Mouse (Mus musculus): ENCODE data around the gene Abca1. TPM values are rescaled to one million over a fixed set of nuclear protein-coding genes. Genes with fewer than 3 reads are reported as not detected.

Abca1 gene
- polyA plus RNA-seq, 1 experiment from 2014 or later = 4.4 TPM

DNA sequence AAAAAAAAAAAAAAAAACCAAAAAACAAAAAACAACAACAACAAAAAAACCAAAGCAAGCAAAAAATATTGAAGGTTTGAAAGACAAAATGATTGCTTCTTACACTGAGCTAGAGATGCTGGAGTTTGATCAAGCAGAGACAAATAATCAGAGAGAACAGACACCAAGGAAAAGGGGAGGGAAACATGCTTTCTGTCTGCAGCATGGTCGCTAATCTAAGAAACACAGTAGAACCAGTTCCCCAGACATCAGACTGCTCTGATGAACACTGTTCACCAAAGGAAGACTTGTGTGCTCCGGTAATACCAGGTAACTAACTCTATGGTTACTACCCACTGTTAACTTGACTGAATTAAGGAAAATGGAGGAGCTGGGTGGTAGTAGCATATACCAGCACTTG, 22.6 kb downstream of the Abca1 start:
- 88% methylated on average over 2 of the region's 2 CpGs for WGBS
- no peak for ATAC-seq (replicated peaks; ENCODE audit: low FRiP score, low TSS enrichment, low read depth)
- no peak for DNase-seq (ENCODE audit: low spot score)

DNA sequence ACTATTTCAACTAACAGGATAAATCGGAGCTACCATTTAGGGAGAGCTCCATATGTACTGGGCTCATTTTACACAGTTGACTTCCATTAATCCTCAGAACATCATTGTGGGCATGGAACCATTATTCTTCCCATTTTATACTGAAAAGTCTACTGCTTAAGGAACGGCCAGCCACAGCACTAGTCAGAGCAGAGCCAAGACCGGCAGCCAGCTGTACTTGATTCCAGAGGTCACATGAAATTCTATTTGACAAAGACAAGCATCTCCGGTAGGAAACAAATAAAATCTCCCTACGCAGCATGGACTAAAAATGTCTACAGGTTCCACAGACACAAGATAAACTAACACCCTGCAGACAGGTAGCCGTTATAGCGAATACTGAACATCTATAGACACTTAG, 24.9 kb downstream of the Abca1 start:
- ATAC-seq (replicated peaks; ENCODE audit: low FRiP score, low TSS enrichment, low read depth) (no peak), DNase-seq (ENCODE audit: low spot score) (no peak)
- H3K36me3 ChIP-seq (ENCODE audit: control insufficient read depth, insufficient read depth, low read length) = no peaks in the 10 kb centered on the region
- no peak overlapping the region for H3K4me3 ChIP-seq (ENCODE audit: low read depth, low read length)
- H3K9me3 ChIP-seq (ENCODE audit: control insufficient read depth, low read length) = no peaks in the 10 kb centered on the region
- H3K27me3 ChIP-seq (replicated peaks; ENCODE audit: control insufficient read depth, insufficient read depth, low read length) = no peaks in the 10 kb centered on the region
- no peak overlapping the region for H3K9ac ChIP-seq (ENCODE audit: low read length)
- H3K4me2 ChIP-seq (ENCODE audit: low read length) = no peak overlapping the region
- no peak overlapping the region for H3K27ac ChIP-seq (ENCODE audit: low read depth)
- H3K4me1 ChIP-seq (replicated peaks; ENCODE audit: control insufficient read depth, insufficient read depth, low read length) = peaks cover 5% of the 10 kb centered on the region
- 50% methylated on average over 7 of the region's 7 CpGs for WGBS

More for the DNA sequence above, 22.6 kb downstream of the Abca1 start:
- Histone ChIP-seq H3K27ac (ENCODE audit: low read depth) (no peak overlapping the region), H3K36me3 (ENCODE audit: control insufficient read depth, insufficient read depth, low read length) (no peaks in the 10 kb centered on the region), H3K4me2 (ENCODE audit: low read length) (no peak overlapping the region), H3K9ac (ENCODE audit: low read length) (no peak overlapping the region), H3K9me3 (ENCODE audit: control insufficient read depth, low read length) (no peaks in the 10 kb centered on the region), H3K4me1 (replicated peaks; ENCODE audit: control insufficient read depth, insufficient read depth, low read length) (peaks cover 5% of the 10 kb centered on the region), H3K27me3 (replicated peaks; ENCODE audit: control insufficient read depth, insufficient read depth, low read length) (no peaks in the 10 kb centered on the region), H3K4me3 (ENCODE audit: low read depth, low read length) (no peak overlapping the region)

GRCm38 (mm10) chr4:53133995-53134394, 25.7 kb downstream of the Abca1 start:
- WGBS = 51% methylated on average over 4 of the region's 4 CpGs
- H3K4me3 ChIP-seq (ENCODE audit: low read depth, low read length) = no peak overlapping the region
- H3K9me3 ChIP-seq (ENCODE audit: control insufficient read depth, low read length) = no peaks in the 10 kb centered on the region
- no peaks in the 10 kb centered on the region for H3K27me3 ChIP-seq (replicated peaks; ENCODE audit: control insufficient read depth, insufficient read depth, low read length)
- H3K9ac ChIP-seq (ENCODE audit: low read length) = no peak overlapping the region
- no peak overlapping the region for H3K27ac ChIP-seq (ENCODE audit: low read depth)
- DNase-seq (ENCODE audit: low spot score) (no peak), ATAC-seq (replicated peaks; ENCODE audit: low FRiP score, low TSS enrichment, low read depth) (no peak)
- no peaks in the 10 kb centered on the region for H3K36me3 ChIP-seq (ENCODE audit: control insufficient read depth, insufficient read depth, low read length)
- H3K4me1 ChIP-seq (replicated peaks; ENCODE audit: control insufficient read depth, insufficient read depth, low read length) = peaks cover 5% of the 10 kb centered on the region
- no peak overlapping the region for H3K4me2 ChIP-seq (ENCODE audit: low read length)

- H3K4me1 ChIP-seq (replicated peaks; ENCODE audit: control insufficient read depth, insufficient read depth, low read length) = peaks cover 5% of the 10 kb centered on the region
- H3K4me2 ChIP-seq (ENCODE audit: low read length) = no peak overlapping the region
- 86% methylated on average over 5 of the region's 5 CpGs for WGBS
- no peak overlapping the region for H3K27ac ChIP-seq (ENCODE audit: low read depth)
- no peak for ATAC-seq (replicated peaks; ENCODE audit: low FRiP score, low TSS enrichment, low read depth)
- no peaks in the 10 kb centered on the region for H3K27me3 ChIP-seq (replicated peaks; ENCODE audit: control insufficient read depth, insufficient read depth, low read length)
- DNase-seq (ENCODE audit: low spot score) = no peak
- H3K9ac ChIP-seq (ENCODE audit: low read length) = no peak overlapping the region
- no peaks in the 10 kb centered on the region for H3K9me3 ChIP-seq (ENCODE audit: control insufficient read depth, low read length)
- H3K4me3 ChIP-seq (ENCODE audit: low read depth, low read length) = no peak overlapping the region
- H3K36me3 ChIP-seq (ENCODE audit: control insufficient read depth, insufficient read depth, low read length) = peaks cover 4% of the 10 kb centered on the region; the same call in 1 of the 2 replicates
Measured at GRCm38 (mm10) chr4:53131538-53131937, 28.2 kb downstream of the Abca1 start.

DNA sequence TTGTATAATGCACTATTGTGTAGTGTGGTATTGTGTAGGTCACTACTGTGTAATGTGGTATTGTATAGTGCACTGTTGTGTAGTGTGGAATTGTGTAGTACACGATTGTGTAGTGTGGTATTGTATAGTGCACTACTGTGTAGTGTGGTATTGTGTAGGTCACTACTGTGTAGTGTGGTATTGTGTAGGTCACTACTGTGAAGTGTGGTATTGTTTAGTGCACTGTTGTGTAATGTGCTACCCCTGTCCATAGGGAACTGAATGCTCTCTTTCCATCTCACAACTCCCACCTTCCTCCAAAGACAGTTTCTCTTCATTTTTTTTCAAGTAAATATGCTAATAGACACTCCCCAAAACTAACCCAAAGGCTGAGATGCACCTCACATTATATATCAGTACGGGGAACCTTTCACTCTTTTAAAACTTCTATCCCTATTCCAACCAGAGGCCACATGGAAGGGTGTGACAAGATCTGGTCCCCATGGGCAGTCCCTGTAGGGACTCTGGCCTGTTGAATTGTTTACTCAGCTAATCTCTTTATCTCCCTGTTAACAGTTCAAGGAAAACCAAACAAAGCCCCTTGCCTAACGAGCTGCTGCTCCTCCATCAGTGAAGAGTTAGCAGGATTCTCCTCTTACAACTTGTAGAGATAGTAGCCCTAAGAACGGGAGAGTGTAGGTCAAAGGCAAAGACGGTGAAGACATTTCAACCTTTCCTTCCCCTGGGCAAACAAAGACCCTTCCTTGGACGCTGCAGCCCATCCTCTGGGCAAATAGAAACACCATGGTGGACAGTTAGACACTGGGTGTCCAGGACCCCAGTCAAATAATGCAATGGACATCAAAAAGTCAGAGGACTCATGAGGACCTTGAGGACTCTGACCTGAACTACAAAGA, 28.8 kb downstream of the Abca1 start:
- Histone ChIP-seq H3K36me3 (ENCODE audit: control insufficient read depth, insufficient read depth, low read length) (peaks cover 4% of the 10 kb centered on the region; the same call in 1 of the 2 replicates), H3K4me2 (ENCODE audit: low read length) (no peak overlapping the region), H3K9ac (ENCODE audit: low read length) (no peak overlapping the region), H3K4me1 (replicated peaks; ENCODE audit: control insufficient read depth, insufficient read depth, low read length) (peaks cover 5% of the 10 kb centered on the region), H3K27ac (ENCODE audit: low read depth) (no peak overlapping the region), H3K4me3 (ENCODE audit: low read depth, low read length) (no peak overlapping the region), H3K27me3 (replicated peaks; ENCODE audit: control insufficient read depth, insufficient read depth, low read length) (no peaks in the 10 kb centered on the region), H3K9me3 (ENCODE audit: control insufficient read depth, low read length) (no peaks in the 10 kb centered on the region)
- DNase-seq (ENCODE audit: low spot score) (no peak), ATAC-seq (replicated peaks; ENCODE audit: low FRiP score, low TSS enrichment, low read depth) (no peak)
- 48% methylated on average over 6 of the region's 6 CpGs for WGBS

DNA sequence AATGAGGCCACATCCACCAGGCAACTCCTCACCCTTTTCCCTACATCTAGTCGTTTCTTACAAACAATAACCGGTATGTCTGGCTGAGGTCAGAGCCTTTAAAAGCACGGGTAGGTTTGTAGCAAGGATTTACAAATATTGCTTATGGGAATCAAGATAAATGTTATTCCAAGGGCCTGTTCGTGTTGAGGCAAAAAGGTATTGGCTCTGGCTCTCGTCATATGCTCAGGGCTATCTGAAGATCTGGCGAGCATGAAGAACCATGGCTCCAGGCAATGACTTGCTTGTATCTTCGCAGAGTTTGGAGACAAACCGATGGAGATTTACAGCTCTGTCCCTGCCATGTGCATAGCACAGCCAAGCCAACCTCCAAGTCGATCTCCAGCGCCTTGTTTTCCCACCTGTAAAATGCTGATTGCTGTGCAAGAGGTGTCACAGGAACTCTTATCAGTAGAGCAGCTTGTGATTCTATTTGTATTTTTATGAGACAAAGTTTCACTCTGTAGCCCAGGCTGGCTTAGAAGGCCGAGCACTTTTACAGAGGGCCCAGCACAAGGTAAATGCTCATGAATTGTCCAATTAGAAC, 29.9 kb downstream of the Abca1 start:
- Histone ChIP-seq H3K27ac (ENCODE audit: low read depth) (no peak overlapping the region), H3K4me1 (replicated peaks; ENCODE audit: control insufficient read depth, insufficient read depth, low read length) (peaks cover 5% of the 10 kb centered on the region), H3K4me2 (ENCODE audit: low read length) (no peak overlapping the region), H3K4me3 (ENCODE audit: low read depth, low read length) (no peak overlapping the region), H3K36me3 (ENCODE audit: control insufficient read depth, insufficient read depth, low read length) (peaks cover 4% of the 10 kb centered on the region; the same call in 1 of the 2 replicates), H3K9me3 (ENCODE audit: control insufficient read depth, low read length) (no peaks in the 10 kb centered on the region), H3K9ac (ENCODE audit: low read length) (no peak overlapping the region), H3K27me3 (replicated peaks; ENCODE audit: control insufficient read depth, insufficient read depth, low read length) (no peaks in the 10 kb centered on the region)
- DNase-seq (ENCODE audit: low spot score) (no peak), ATAC-seq (replicated peaks; ENCODE audit: low FRiP score, low TSS enrichment, low read depth) (no peak)
- WGBS = 50% methylated on average over 11 of the region's 11 CpGs

GRCm38 (mm10) chr4:53127266-53127665, 32.4 kb downstream of the Abca1 start:
- Histone ChIP-seq H3K27me3 (replicated peaks; ENCODE audit: control insufficient read depth, insufficient read depth, low read length) (no peaks in the 10 kb centered on the region), H3K4me3 (ENCODE audit: low read depth, low read length) (no peak overlapping the region), H3K27ac (ENCODE audit: low read depth) (no peak overlapping the region), H3K4me2 (ENCODE audit: low read length) (no peak overlapping the region), H3K9ac (ENCODE audit: low read length) (no peak overlapping the region), H3K9me3 (ENCODE audit: control insufficient read depth, low read length) (no peaks in the 10 kb centered on the region), H3K36me3 (ENCODE audit: control insufficient read depth, insufficient read depth, low read length) (peaks cover 4% of the 10 kb centered on the region; the same call in 1 of the 2 replicates), H3K4me1 (replicated peaks; ENCODE audit: control insufficient read depth, insufficient read depth, low read length) (no peaks in the 10 kb centered on the region; the same call in 1 of the 2 replicates)
- ATAC-seq (replicated peaks; ENCODE audit: low FRiP score, low TSS enrichment, low read depth) = no peak
- WGBS = 97% methylated on average over 5 of the region's 5 CpGs
- no peak for DNase-seq (ENCODE audit: low spot score)

DNA sequence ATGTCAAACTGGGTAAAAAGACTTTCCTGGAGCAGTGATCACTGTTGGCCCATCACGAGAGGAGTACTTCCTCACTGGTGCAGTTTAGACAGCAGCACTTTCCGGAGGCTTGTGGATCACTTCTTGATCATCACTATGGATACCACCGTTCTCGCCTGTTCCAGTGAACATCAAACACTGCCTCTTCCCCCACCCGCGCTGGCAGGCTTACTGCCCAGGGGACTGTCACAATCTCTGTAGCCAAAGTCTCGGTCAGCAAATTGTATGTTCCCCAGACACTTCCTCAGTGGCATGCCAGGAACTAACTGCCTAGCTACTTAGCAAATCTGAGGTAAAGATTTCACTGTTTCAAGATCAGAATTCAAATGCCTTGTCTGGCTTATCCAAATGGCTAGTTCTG, 32.9 kb downstream of the Abca1 start:
- H3K4me1 ChIP-seq (replicated peaks; ENCODE audit: control insufficient read depth, insufficient read depth, low read length) = no peaks in the 10 kb centered on the region; the same call in 1 of the 2 replicates
- H3K4me2 ChIP-seq (ENCODE audit: low read length) = no peak overlapping the region
- H3K9ac ChIP-seq (ENCODE audit: low read length) = no peak overlapping the region
- 96% methylated on average over 7 of the region's 7 CpGs for WGBS
- ATAC-seq (replicated peaks; ENCODE audit: low FRiP score, low TSS enrichment, low read depth) = no peak
- no peaks in the 10 kb centered on the region for H3K9me3 ChIP-seq (ENCODE audit: control insufficient read depth, low read length)
- H3K36me3 ChIP-seq (ENCODE audit: control insufficient read depth, insufficient read depth, low read length) = peaks cover 4% of the 10 kb centered on the region; the same call in 1 of the 2 replicates
- H3K27me3 ChIP-seq (replicated peaks; ENCODE audit: control insufficient read depth, insufficient read depth, low read length) = no peaks in the 10 kb centered on the region
- no peak overlapping the region for H3K4me3 ChIP-seq (ENCODE audit: low read depth, low read length)
- no peak for DNase-seq (ENCODE audit: low spot score)
- H3K27ac ChIP-seq (ENCODE audit: low read depth) = no peak overlapping the region
